Mouse (Mus musculus): ENCODE results near the gene Socs1. TPM values are rescaled to one million over a fixed set of nuclear protein-coding genes. Genes with fewer than 3 reads are reported as not detected.

The Socs1 gene
- polyA plus RNA-seq, 1 experiment from 2014 or later, result 7.4 TPM

GRCm38 (mm10) chr16:10769661-10770060 lies 15.7 kb downstream of the Socs1 start:
- H3K27me3 ChIP-seq (ENCODE audit: insufficient read depth, low read length), result no peaks in the 10 kb centered on the region
- no peaks in the 10 kb centered on the region for H3K9me3 ChIP-seq (replicated peaks; ENCODE audit: low read length)
- DNase-seq (ENCODE audit: low spot score) (no peak), ATAC-seq (replicated peaks; ENCODE audit: low FRiP score, low read depth) (no peak)
- H3K4me3 ChIP-seq (replicated peaks; ENCODE audit: low read depth, low read length), result no peak overlapping the region
- WGBS, result 54% methylated on average over 2 of the region's 2 CpGs
- no peaks in the 10 kb centered on the region for H3K4me1 ChIP-seq (replicated peaks; ENCODE audit: insufficient read depth, low read length)
- H3K9ac ChIP-seq (ENCODE audit: low read depth, low read length), result no peak overlapping the region
- H3K4me2 ChIP-seq (ENCODE audit: low read length), result no peak overlapping the region
- TF ChIP-seq CTCF (IDR thresholded peaks at IDR 0.05; ENCODE audit: low read depth), result no peak
- no peak overlapping the region for H3K27ac ChIP-seq
- H3K36me3 ChIP-seq (ENCODE audit: insufficient read depth, low read length), result no peaks in the 10 kb centered on the region

GRCm38 (mm10) chr16:10768821-10769220 lies 16.5 kb downstream of the Socs1 start:
- H3K4me3 ChIP-seq (replicated peaks; ENCODE audit: low read depth, low read length), result no peak overlapping the region
- no peaks in the 10 kb centered on the region for H3K36me3 ChIP-seq (ENCODE audit: insufficient read depth, low read length)
- no peak overlapping the region for H3K4me2 ChIP-seq (ENCODE audit: low read length)
- 25% methylated on average over 9 of the region's 9 CpGs for WGBS
- no peak for ATAC-seq (replicated peaks; ENCODE audit: low FRiP score, low read depth)
- no peak overlapping the region for H3K9ac ChIP-seq (ENCODE audit: low read depth, low read length)
- no peaks in the 10 kb centered on the region for H3K27me3 ChIP-seq (ENCODE audit: insufficient read depth, low read length)
- no peaks in the 10 kb centered on the region for H3K4me1 ChIP-seq (replicated peaks; ENCODE audit: insufficient read depth, low read length)
- TF ChIP-seq CTCF (IDR thresholded peaks at IDR 0.05; ENCODE audit: low read depth), result no peak
- DNase-seq (ENCODE audit: low spot score), result no peak
- no peaks in the 10 kb centered on the region for H3K9me3 ChIP-seq (replicated peaks; ENCODE audit: low read length)
- H3K27ac ChIP-seq, result no peak overlapping the region

- no peak overlapping the region for H3K4me3 ChIP-seq (replicated peaks; ENCODE audit: low read depth, low read length)
- H3K27ac ChIP-seq, result no peak overlapping the region
- no peaks in the 10 kb centered on the region for H3K4me1 ChIP-seq (replicated peaks; ENCODE audit: insufficient read depth, low read length)
- no peak overlapping the region for H3K4me2 ChIP-seq (ENCODE audit: low read length)
- ATAC-seq (replicated peaks; ENCODE audit: low FRiP score, low read depth), result peak; percentile 40; the same call in 1 of the 2 replicates
- H3K27me3 ChIP-seq (ENCODE audit: insufficient read depth, low read length), result no peaks in the 10 kb centered on the region
- peak; percentile 78 for DNase-seq (ENCODE audit: low spot score)
- peak; percentile 83 for TF ChIP-seq CTCF (IDR thresholded peaks at IDR 0.05; ENCODE audit: low read depth)
- no peaks in the 10 kb centered on the region for H3K36me3 ChIP-seq (ENCODE audit: insufficient read depth, low read length)
- WGBS, result 40% methylated on average over 4 of the region's 4 CpGs
- H3K9ac ChIP-seq (ENCODE audit: low read depth, low read length), result no peak overlapping the region
- H3K9me3 ChIP-seq (replicated peaks; ENCODE audit: low read length), result no peaks in the 10 kb centered on the region
Observed at GRCm38 (mm10) chr16:10767158-10767557, 18.2 kb downstream of the Socs1 start.

- Histone ChIP-seq H3K9ac (ENCODE audit: low read depth, low read length) (no peak overlapping the region), H3K4me2 (ENCODE audit: low read length) (no peak overlapping the region), H3K27me3 (ENCODE audit: insufficient read depth, low read length) (no peaks in the 10 kb centered on the region), H3K4me1 (replicated peaks; ENCODE audit: insufficient read depth, low read length) (no peaks in the 10 kb centered on the region), H3K9me3 (replicated peaks; ENCODE audit: low read length) (no peaks in the 10 kb centered on the region), H3K27ac (no peak overlapping the region), H3K36me3 (ENCODE audit: insufficient read depth, low read length) (no peaks in the 10 kb centered on the region), H3K4me3 (replicated peaks; ENCODE audit: low read depth, low read length) (no peak overlapping the region)
- no peak for TF ChIP-seq CTCF (IDR thresholded peaks at IDR 0.05; ENCODE audit: low read depth)
- ATAC-seq (replicated peaks; ENCODE audit: low FRiP score, low read depth) (no peak), DNase-seq (ENCODE audit: low spot score) (peak; percentile 80)
- 31% methylated on average over 2 of the region's 2 CpGs for WGBS
Observed at GRCm38 (mm10) chr16:10764323-10764722, 21.0 kb downstream of the Socs1 start.

- WGBS, result 47% methylated on average over 6 of the region's 6 CpGs
Observed at GRCm38 (mm10) chr16:10763540-10764264, 21.6 kb downstream of the Socs1 start.

GRCm38 (mm10) chr16:10762569-10763180 lies 22.7 kb downstream of the Socs1 start:
- TF ChIP-seq CTCF (IDR thresholded peaks at IDR 0.05; ENCODE audit: low read depth), result no peak
- no peaks in the 10 kb centered on the region for H3K27me3 ChIP-seq (ENCODE audit: insufficient read depth, low read length)
- no peaks in the 10 kb centered on the region for H3K4me1 ChIP-seq (replicated peaks; ENCODE audit: insufficient read depth, low read length)
- DNase-seq (ENCODE audit: low spot score), result no peak
- no peak for ATAC-seq (replicated peaks; ENCODE audit: low FRiP score, low read depth)
- H3K4me2 ChIP-seq (ENCODE audit: low read length), result no peak overlapping the region
- no peak overlapping the region for H3K9ac ChIP-seq (ENCODE audit: low read depth, low read length)
- no peak overlapping the region for H3K27ac ChIP-seq
- H3K4me3 ChIP-seq (replicated peaks; ENCODE audit: low read depth, low read length), result no peak overlapping the region
- no peaks in the 10 kb centered on the region for H3K36me3 ChIP-seq (ENCODE audit: insufficient read depth, low read length)
- no peaks in the 10 kb centered on the region for H3K9me3 ChIP-seq (replicated peaks; ENCODE audit: low read length)
- WGBS, result 70% methylated on average over 5 of the region's 5 CpGs

More at GRCm38 (mm10) chr16:10763540-10764264, 21.6 kb downstream of the Socs1 start:
- TF ChIP-seq CTCF (IDR thresholded peaks at IDR 0.05; ENCODE audit: low read depth), result no peak
- no peaks in the 10 kb centered on the region for H3K4me1 ChIP-seq (replicated peaks; ENCODE audit: insufficient read depth, low read length)
- no peaks in the 10 kb centered on the region for H3K9me3 ChIP-seq (replicated peaks; ENCODE audit: low read length)
- H3K27ac ChIP-seq, result no peak overlapping the region
- H3K27me3 ChIP-seq (ENCODE audit: insufficient read depth, low read length), result no peaks in the 10 kb centered on the region
- no peak overlapping the region for H3K4me2 ChIP-seq (ENCODE audit: low read length)
- DNase-seq (ENCODE audit: low spot score) (no peak), ATAC-seq (replicated peaks; ENCODE audit: low FRiP score, low read depth) (no peak)
- no peak overlapping the region for H3K9ac ChIP-seq (ENCODE audit: low read depth, low read length)
- no peak overlapping the region for H3K4me3 ChIP-seq (replicated peaks; ENCODE audit: low read depth, low read length)
- H3K36me3 ChIP-seq (ENCODE audit: insufficient read depth, low read length), result no peaks in the 10 kb centered on the region

All from kidney, postnatal 0 days (tissue).